9 mouse cellular contexts compared by ENCODE assay signal in genomic region chr16:42440822-42441221, GRCm38 (mm10).
DNase-seq lines count a peak whose midpoint lies in the region; ATAC-seq and TF ChIP-seq lines count a peak whose summit lies in the region.
"Had no signal": no experiment of that assay in that cellular context is flagged by ENCODE, and none has a peak within 500 bp of the region (broad histone marks: within the 10 kb centered on the region; RNA-seq: fewer than 3 reads in every experiment).

No protein-coding gene starts in this region.

- ATAC-seq in embryonic facial prominence, embryonic 14.5 days (ENCODE audit: low read depth): no peak; the same call in 1 of the 2 replicates
- no peak for ATAC-seq in liver, postnatal 0 days
- no peak for ATAC-seq in cerebellum, adult (ENCODE audit: insufficient number of reproducible peaks, low FRiP score, low TSS enrichment)

- no peak overlapping the region for H3K4me2 ChIP-seq in embryonic facial prominence, embryonic 14.5 days (ENCODE audit: low read depth, low read length)
- no peak overlapping the region for H3K4me2 ChIP-seq in liver, postnatal 0 days (ENCODE audit: low read depth, low read length)
- H3K4me2 ChIP-seq: liver, embryonic 11.5 days had no signal

- no peaks in the 10 kb centered on the region for H3K36me3 ChIP-seq in C2C12 (ENCODE audit: control insufficient read depth, insufficient read depth)
- H3K36me3 ChIP-seq in embryonic facial prominence, embryonic 14.5 days (ENCODE audit: control insufficient read depth, insufficient read depth, low read length): no peaks in the 10 kb centered on the region
- no peaks in the 10 kb centered on the region for H3K36me3 ChIP-seq in liver, postnatal 0 days (replicated peaks; ENCODE audit: insufficient read depth, low read length)

- TF ChIP-seq EP300 in liver, postnatal 0 days (IDR thresholded peaks at IDR 0.05; ENCODE audit: low read depth): no peak

- no peaks in the 10 kb centered on the region for H3K79me2 ChIP-seq in C2C12 (ENCODE audit: control insufficient read depth, insufficient read depth)

- no peaks in the 10 kb centered on the region for H3K9me3 ChIP-seq in embryonic facial prominence, embryonic 14.5 days (ENCODE audit: control insufficient read depth, low read length)
- H3K9me3 ChIP-seq in liver, postnatal 0 days (ENCODE audit: low read length): no peaks in the 10 kb centered on the region

- H3K4me1 ChIP-seq in embryonic facial prominence, embryonic 14.5 days (ENCODE audit: control insufficient read depth, insufficient read depth, low read length): peaks cover 7% of the 10 kb centered on the region
- H3K4me1 ChIP-seq in liver, postnatal 0 days (ENCODE audit: insufficient read depth): no peaks in the 10 kb centered on the region

- no peak overlapping the region for H3K4me3 ChIP-seq in C2C12 (ENCODE audit: insufficient read depth, poor library complexity, severe bottlenecking)
- H3K4me3 ChIP-seq in embryonic facial prominence, embryonic 14.5 days (ENCODE audit: low read depth, low read length): no peak overlapping the region
- no peak overlapping the region for H3K4me3 ChIP-seq in liver, postnatal 0 days (ENCODE audit: low read depth, low read length)

- no peak overlapping the region for H3ac ChIP-seq in C2C12 (ENCODE audit: control insufficient read depth, insufficient read length, low read depth)

- H3K27me3 ChIP-seq in C2C12 (ENCODE audit: control insufficient read depth, insufficient read depth, insufficient read length): no peaks in the 10 kb centered on the region
- no peaks in the 10 kb centered on the region for H3K27me3 ChIP-seq in embryonic facial prominence, embryonic 14.5 days (replicated peaks; ENCODE audit: control insufficient read depth, insufficient read depth, low read length)
- no peaks in the 10 kb centered on the region for H3K27me3 ChIP-seq in liver, postnatal 0 days (ENCODE audit: insufficient read depth, low read length)

- no peak overlapping the region for H3K27ac ChIP-seq in embryonic facial prominence, embryonic 14.5 days (replicated peaks; ENCODE audit: low read depth, low read length)
- H3K27ac ChIP-seq in liver, postnatal 0 days (ENCODE audit: low read depth): no peak overlapping the region

- 50% methylated on average over 4 of the region's 4 CpGs for WGBS in embryonic facial prominence, embryonic 14.5 days
- WGBS in liver, postnatal 0 days (ENCODE audit: insufficient replicate concordance): 47% methylated on average over 4 of the region's 4 CpGs

- H3K79me3 ChIP-seq in C2C12 (ENCODE audit: low read depth): no peaks in the 10 kb centered on the region

- DNase-seq in gastrocnemius, adult 18-20 months (ENCODE audit: low spot score): peak; percentile 19
- no peak for DNase-seq in gastrocnemius, adult 8-10 months (ENCODE audit: low spot score in 2 of 2)
- peak; percentile 63 for DNase-seq in embryonic facial prominence, embryonic 14.5 days (ENCODE audit: low spot score)
- peak; percentile 6 to 27 for DNase-seq in kidney, postnatal 36 days
- DNase-seq in thymus, postnatal 4 days: no peak
- DNase-seq in liver, postnatal 0 days: no peak

- H3K9ac ChIP-seq in embryonic facial prominence, embryonic 14.5 days (ENCODE audit: low read depth, low read length): no peak overlapping the region
- no peak overlapping the region for H3K9ac ChIP-seq in liver, postnatal 0 days (replicated peaks)

- TF ChIP-seq CTCF in C2C12 (IDR thresholded peaks at IDR 0.05; ENCODE audit: control insufficient read depth, insufficient read depth, insufficient read length): no peak
- no peak for TF ChIP-seq CTCF in liver, postnatal 0 days (IDR thresholded peaks at IDR 0.05; ENCODE audit: low read depth)

TF ChIP-seq in C2C12, 6 proteins besides CTCF, POLR2A, EP300 and RAD21:
- TF ChIP-seq USF1 (IDR thresholded peaks at IDR 0.05; ENCODE audit: low read depth): no peak
- peak; percentile 88 for TF ChIP-seq MYOD1 (IDR thresholded peaks at IDR 0.05; ENCODE audit: control insufficient read depth, insufficient read length, low read depth)

Comparison
In these comparisons a context has a peak if more than half of its experiments do, and no peak if none do; other contexts are left out.
1. DNase-seq: peak in gastrocnemius, adult 18-20 months (single experiment), embryonic facial prominence, embryonic 14.5 days (single experiment) and kidney, postnatal 36 days (2 of 2); none in gastrocnemius, adult 8-10 months (0 of 2), thymus, postnatal 4 days (single experiment) and liver, postnatal 0 days (single experiment).